Mouse (Mus musculus): ENCODE data around the gene Fam166b. TPM values are rescaled to one million over a fixed set of nuclear protein-coding genes. Genes with fewer than 3 reads are reported as not detected.
A peak's percentile ranks its signal among the peaks of the same experiment; 100 is the strongest.

The Fam166b gene
- 1.1 to 2.8 TPM in 2 of 3 replicates, not detected in the other for total RNA-seq (2017)

GRCm38 (mm10) chr4:43428946-43429345 is at the start of gene Fam166b:
TSS of gene Fam166b (minus strand) at chr4:43429134.
- ATAC-seq (replicated peaks; ENCODE audit: insufficient number of reproducible peaks, low FRiP score, low TSS enrichment, poor library complexity, severe bottlenecking) = no peak

- ATAC-seq (replicated peaks; ENCODE audit: insufficient number of reproducible peaks, low FRiP score, low TSS enrichment, poor library complexity, severe bottlenecking) = no peak
Observed at GRCm38 (mm10) chr4:43478534-43478858, 49.6 kb upstream of the Fam166b start.

GRCm38 (mm10) chr4:43477857-43478533 is 49.1 kb upstream of the Fam166b start:
- peak; percentile 95 for ATAC-seq (replicated peaks; ENCODE audit: insufficient number of reproducible peaks, low FRiP score, low TSS enrichment, poor library complexity, severe bottlenecking)

DNA sequence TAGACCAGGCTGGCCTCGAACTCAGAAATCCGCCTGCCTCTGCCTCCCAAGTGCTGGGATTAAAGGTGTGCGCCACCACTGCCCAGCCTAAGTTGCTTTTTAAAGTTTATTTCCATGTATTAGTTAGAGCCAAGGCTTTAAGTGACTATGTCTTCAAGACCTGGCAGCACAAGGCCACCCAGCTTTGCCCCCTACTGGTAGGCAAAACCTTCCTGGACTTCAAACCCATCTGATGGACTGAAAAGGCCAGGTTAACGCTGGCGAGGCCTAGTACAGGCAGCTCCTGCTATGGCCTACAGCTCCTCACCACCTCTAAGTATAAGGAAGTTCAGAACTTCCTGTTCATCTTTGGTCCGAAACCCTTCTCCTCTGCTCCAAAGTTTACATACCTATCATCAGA is 47.7 kb upstream of the Fam166b start:
- no peak for ATAC-seq (replicated peaks; ENCODE audit: insufficient number of reproducible peaks, low FRiP score, low TSS enrichment, poor library complexity, severe bottlenecking)

DNA sequence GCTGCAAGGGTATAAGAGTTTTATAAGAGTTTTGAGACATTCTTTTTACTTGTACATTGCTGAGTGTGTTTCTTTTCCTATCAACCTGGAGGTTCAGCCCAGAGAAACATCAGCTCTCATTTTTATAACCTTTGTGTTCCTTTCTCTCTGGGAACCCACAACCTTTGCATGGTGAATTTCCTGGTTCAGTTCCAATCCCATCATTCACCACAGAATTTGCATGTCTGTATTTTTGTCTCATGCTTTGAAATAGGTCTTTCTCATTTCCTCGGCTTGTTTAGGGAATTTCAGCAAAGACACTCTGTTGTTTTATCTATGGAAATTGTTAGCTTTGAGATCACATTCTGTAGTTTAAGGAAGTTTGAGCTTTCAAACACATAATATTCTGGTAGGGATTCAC is 44.7 kb upstream of the Fam166b start:
- no peak for ATAC-seq (replicated peaks; ENCODE audit: insufficient number of reproducible peaks, low FRiP score, low TSS enrichment, poor library complexity, severe bottlenecking)

DNA sequence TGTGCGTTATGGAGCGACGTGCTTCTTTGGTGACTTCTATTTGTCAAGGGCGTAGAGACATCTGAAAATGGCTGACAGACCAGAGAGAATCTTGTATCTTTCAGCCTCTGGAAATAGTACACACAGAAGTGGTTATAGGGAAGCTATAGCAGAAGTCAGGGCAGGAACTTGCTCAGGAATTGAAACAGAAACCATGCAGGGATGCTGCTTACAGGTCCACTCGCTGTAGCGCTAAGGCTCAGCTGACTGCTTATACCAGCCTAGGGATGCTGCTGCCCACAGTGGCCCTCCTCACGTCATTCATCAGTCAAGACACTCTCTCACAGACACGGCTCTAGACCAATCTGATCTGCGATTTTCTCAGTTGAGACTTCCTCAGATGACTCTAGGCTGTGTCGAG is 41.4 kb upstream of the Fam166b start:
- peak; percentile 60; the same call in 1 of the 2 replicates for ATAC-seq (replicated peaks; ENCODE audit: insufficient number of reproducible peaks, low FRiP score, low TSS enrichment, poor library complexity, severe bottlenecking)

DNA sequence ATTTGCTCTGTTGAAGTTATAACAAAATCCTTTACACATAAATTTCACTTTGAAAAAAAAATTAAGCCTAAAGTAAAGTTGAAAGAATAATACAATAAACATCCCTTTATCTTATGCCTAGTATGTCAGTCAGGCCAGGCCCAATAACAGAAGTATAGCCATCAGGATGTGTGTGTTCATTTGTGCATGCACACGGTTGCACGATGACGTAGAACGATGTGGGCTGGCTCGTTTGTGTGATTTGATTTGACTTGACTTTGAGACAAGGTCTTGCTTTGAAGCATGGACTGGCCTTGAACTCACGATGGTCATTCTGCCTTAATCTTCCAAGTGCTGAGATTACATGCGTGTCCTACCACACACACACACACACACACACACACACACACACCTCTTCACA is 37.9 kb upstream of the Fam166b start:
- no peak for ATAC-seq (replicated peaks; ENCODE audit: insufficient number of reproducible peaks, low FRiP score, low TSS enrichment, poor library complexity, severe bottlenecking)

- ATAC-seq (replicated peaks; ENCODE audit: insufficient number of reproducible peaks, low FRiP score, low TSS enrichment, poor library complexity, severe bottlenecking) = no peak
Observed at GRCm38 (mm10) chr4:43465935-43466334, 37.0 kb upstream of the Fam166b start.

- ATAC-seq (replicated peaks; ENCODE audit: insufficient number of reproducible peaks, low FRiP score, low TSS enrichment, poor library complexity, severe bottlenecking) = no peak
Observed at GRCm38 (mm10) chr4:43463102-43463501, 34.2 kb upstream of the Fam166b start.

GRCm38 (mm10) chr4:43457124-43457523 is 28.2 kb upstream of the Fam166b start:
- no peak for ATAC-seq (replicated peaks; ENCODE audit: insufficient number of reproducible peaks, low FRiP score, low TSS enrichment, poor library complexity, severe bottlenecking)

DNA sequence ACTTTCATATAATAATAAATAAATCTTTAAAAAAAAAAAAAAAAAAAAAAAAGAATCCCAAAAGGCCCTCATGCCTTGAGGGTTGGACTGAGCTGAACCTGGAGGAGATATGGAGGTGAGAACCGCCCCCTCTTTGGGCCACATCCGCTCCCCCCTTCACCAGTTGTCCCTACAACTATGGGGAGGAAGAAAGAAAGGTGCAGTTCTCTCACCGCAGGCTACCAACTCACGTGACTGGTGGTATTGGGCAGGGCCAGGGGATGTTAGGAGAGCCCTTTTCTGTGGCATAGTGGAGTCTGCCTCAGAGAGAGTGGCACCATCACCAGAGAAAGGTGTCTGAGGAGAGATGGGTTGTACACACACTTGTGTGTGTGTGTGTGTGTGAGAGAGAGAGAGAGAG is 27.5 kb upstream of the Fam166b start:
- peak; percentile 37; the same call in 1 of the 2 replicates for ATAC-seq (replicated peaks; ENCODE audit: insufficient number of reproducible peaks, low FRiP score, low TSS enrichment, poor library complexity, severe bottlenecking)

DNA sequence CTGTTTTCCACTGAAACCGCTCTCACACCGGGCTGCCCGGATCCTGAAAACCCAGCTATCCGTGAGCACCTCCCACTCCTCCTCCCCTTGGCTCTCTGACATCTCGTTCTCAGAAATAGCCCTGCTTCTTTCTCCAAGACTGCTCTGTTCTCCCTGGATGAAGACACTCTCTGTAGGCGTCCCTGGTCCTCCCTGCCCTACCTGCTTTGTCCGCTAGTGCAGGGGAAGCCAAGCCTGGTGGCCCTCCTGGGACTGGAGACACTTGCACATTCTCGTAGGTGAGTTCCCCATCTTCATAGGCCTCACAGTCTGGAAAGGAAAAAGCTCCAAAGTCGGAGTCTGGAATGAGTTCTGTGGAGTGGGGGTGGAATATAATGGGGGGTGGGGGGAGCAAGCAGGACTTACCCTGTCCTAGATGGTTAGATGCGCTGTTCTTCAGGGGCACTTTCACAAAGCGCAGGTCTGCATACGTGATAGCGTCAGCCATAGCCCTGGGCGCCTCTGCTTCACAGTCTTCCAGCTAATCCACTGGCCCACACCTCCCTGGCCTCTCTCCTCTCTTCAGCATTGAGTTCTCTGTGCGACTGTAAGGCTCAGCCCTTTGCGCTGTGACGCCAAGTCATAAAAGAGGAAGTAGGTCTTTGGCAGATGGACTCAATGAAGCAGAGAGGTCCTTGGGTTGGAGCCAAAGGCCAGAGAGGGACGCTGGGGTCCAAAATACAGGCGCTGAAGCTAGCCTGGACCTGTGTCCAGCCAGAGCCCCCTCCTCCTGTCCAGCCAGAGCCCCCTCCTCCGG is 25.3 kb upstream of the Fam166b start, which contains the start of gene Cd72:
Cd72 (minus strand) TSS at position 588 of the 796 bp plus-strand sequence.
- peak; percentile 74 for ATAC-seq (replicated peaks; ENCODE audit: insufficient number of reproducible peaks, low FRiP score, low TSS enrichment, poor library complexity, severe bottlenecking)

GRCm38 (mm10) chr4:43453413-43453812 is 24.5 kb upstream of the Fam166b start:
- ATAC-seq (replicated peaks; ENCODE audit: insufficient number of reproducible peaks, low FRiP score, low TSS enrichment, poor library complexity, severe bottlenecking) = no peak

GRCm38 (mm10) chr4:43452315-43452714 is 23.4 kb upstream of the Fam166b start:
- ATAC-seq (replicated peaks; ENCODE audit: insufficient number of reproducible peaks, low FRiP score, low TSS enrichment, poor library complexity, severe bottlenecking) = no peak

DNA sequence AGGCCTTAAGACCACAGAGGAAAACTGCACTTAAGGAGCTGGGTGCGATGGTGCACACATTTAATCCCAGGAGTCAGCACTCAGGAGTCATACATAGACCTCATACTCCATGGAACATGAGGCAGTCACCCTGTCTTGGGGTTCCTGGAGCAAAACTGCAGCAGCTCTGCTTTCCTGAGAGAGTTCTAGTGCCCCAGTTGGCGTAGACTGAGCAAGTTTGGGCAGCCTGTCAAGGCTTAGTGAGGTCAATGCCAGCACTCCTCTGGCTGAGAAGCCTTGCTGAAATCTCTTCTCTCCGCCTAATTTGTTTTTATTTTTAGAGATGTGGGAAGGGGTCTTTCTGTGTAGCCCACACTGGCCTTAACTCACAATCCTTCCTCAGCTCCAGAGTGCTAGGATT is 19.6 kb upstream of the Fam166b start:
- ATAC-seq (replicated peaks; ENCODE audit: insufficient number of reproducible peaks, low FRiP score, low TSS enrichment, poor library complexity, severe bottlenecking) = no peak

DNA sequence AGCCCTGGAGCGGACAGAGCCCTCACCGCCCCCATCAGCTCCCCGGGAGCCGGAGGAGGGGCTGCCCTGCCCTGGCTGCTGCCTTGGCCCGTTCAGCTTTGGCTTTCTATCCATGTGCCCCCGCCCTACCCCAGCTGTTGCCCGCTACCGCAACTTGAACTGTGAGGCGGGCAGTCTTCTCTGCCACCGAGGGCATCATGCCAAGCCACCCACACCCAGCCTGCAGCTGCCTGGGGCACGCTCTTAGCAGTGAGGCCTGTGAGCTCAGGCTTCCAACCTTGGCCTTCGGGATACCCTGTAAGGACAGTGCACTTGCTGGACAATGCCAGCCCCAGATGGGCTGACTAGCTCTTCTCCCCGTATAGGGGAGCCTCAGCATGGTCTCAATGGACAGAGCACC is 18.3 kb upstream of the Fam166b start:
- ATAC-seq (replicated peaks; ENCODE audit: insufficient number of reproducible peaks, low FRiP score, low TSS enrichment, poor library complexity, severe bottlenecking) = no peak

- no peak for ATAC-seq (replicated peaks; ENCODE audit: insufficient number of reproducible peaks, low FRiP score, low TSS enrichment, poor library complexity, severe bottlenecking)
Observed at GRCm38 (mm10) chr4:43443511-43443910, 14.6 kb upstream of the Fam166b start.

GRCm38 (mm10) chr4:43442456-43443361 is 13.8 kb upstream of the Fam166b start:
- no peak for ATAC-seq (replicated peaks; ENCODE audit: insufficient number of reproducible peaks, low FRiP score, low TSS enrichment, poor library complexity, severe bottlenecking)

DNA sequence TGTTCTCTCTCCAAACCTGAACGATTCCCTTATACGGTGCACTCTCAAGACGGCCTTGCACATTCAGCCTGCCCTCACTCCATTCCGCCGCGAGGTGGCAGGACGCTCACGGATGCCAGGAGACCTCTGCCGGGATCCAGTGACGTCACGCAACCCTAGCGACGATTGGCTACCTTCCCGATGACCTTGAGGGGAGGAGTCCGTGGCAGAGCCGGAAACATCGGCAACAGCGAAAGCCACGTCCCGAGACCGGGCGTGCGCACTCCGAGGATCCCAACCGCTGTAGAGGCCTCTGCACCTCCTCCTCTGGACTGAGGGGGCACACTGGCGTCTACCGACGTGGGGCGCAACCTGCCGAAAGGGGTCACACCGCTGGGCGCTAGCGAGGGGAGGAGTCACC is 13.1 kb upstream of the Fam166b start:
- ATAC-seq (replicated peaks; ENCODE audit: insufficient number of reproducible peaks, low FRiP score, low TSS enrichment, poor library complexity, severe bottlenecking) = peak; percentile 96

Measured in monocyte, adult 5-6 weeks (primary cell).